Mouse (Mus musculus): ENCODE results near the gene Syn3. TPM values are rescaled to one million over a fixed set of nuclear protein-coding genes. Genes with fewer than 3 reads are reported as not detected.

The Syn3 gene
- polyA plus RNA-seq, 1 experiment: 9.5 TPM

GRCm38 (mm10) chr10:86139061-86139681 lies 359.5 kb downstream of the Syn3 start:
- 89% methylated on average over 8 of the region's 8 CpGs for WGBS
- Histone ChIP-seq H3K4me1 (ENCODE audit: control insufficient read depth, insufficient read depth, low read length) (no peaks in the 10 kb centered on the region; the same call in 1 of the 2 replicates), H3K27me3 (ENCODE audit: control insufficient read depth, insufficient read depth, low read length) (no peaks in the 10 kb centered on the region), H3K27ac (ENCODE audit: insufficient read depth, low read length) (no peak overlapping the region), H3K4me3 (replicated peaks; ENCODE audit: insufficient read depth, low read depth, low read length) (no peak overlapping the region)
- no peak for DNase-seq
- no peak for TF ChIP-seq CTCF (IDR thresholded peaks at IDR 0.05; ENCODE audit: borderline replicate concordance, insufficient read depth, low read depth, low read length)
- TF ChIP-seq POLR2A (IDR thresholded peaks at IDR 0.05; ENCODE audit: borderline replicate concordance, insufficient read depth, low read length): no peak

GRCm38 (mm10) chr10:86137589-86138173 lies 361.0 kb downstream of the Syn3 start:
- no peak overlapping the region for H3K4me3 ChIP-seq (replicated peaks; ENCODE audit: insufficient read depth, low read depth, low read length)
- TF ChIP-seq CTCF (IDR thresholded peaks at IDR 0.05; ENCODE audit: borderline replicate concordance, insufficient read depth, low read depth, low read length) (no peak), POLR2A (IDR thresholded peaks at IDR 0.05; ENCODE audit: borderline replicate concordance, insufficient read depth, low read length) (no peak)
- H3K4me1 ChIP-seq (ENCODE audit: control insufficient read depth, insufficient read depth, low read length): no peaks in the 10 kb centered on the region; the same call in 1 of the 2 replicates
- H3K27ac ChIP-seq (ENCODE audit: insufficient read depth, low read length): no peak overlapping the region
- no peak for DNase-seq
- no peaks in the 10 kb centered on the region for H3K27me3 ChIP-seq (ENCODE audit: control insufficient read depth, insufficient read depth, low read length)
- 61% methylated on average over 5 of the region's 5 CpGs for WGBS

- Histone ChIP-seq H3K27ac (ENCODE audit: insufficient read depth, low read length) (no peak overlapping the region), H3K4me3 (replicated peaks; ENCODE audit: insufficient read depth, low read depth, low read length) (no peak overlapping the region), H3K27me3 (ENCODE audit: control insufficient read depth, insufficient read depth, low read length) (no peaks in the 10 kb centered on the region), H3K4me1 (ENCODE audit: control insufficient read depth, insufficient read depth, low read length) (no peaks in the 10 kb centered on the region; the same call in 1 of the 2 replicates)
- no peak for TF ChIP-seq CTCF (IDR thresholded peaks at IDR 0.05; ENCODE audit: borderline replicate concordance, insufficient read depth, low read depth, low read length)
- TF ChIP-seq POLR2A (IDR thresholded peaks at IDR 0.05; ENCODE audit: borderline replicate concordance, insufficient read depth, low read length): no peak
- no peak for DNase-seq
- 84% methylated on average over 3 of the region's 3 CpGs for WGBS
Measured at GRCm38 (mm10) chr10:86137106-86137505, 361.6 kb downstream of the Syn3 start.

GRCm38 (mm10) chr10:86136249-86136648 lies 362.4 kb downstream of the Syn3 start:
- Histone ChIP-seq H3K4me1 (ENCODE audit: control insufficient read depth, insufficient read depth, low read length) (no peaks in the 10 kb centered on the region; the same call in 1 of the 2 replicates), H3K27ac (ENCODE audit: insufficient read depth, low read length) (no peak overlapping the region), H3K27me3 (ENCODE audit: control insufficient read depth, insufficient read depth, low read length) (no peaks in the 10 kb centered on the region), H3K4me3 (replicated peaks; ENCODE audit: insufficient read depth, low read depth, low read length) (no peak overlapping the region)
- WGBS: 100% methylated on average over 1 of the region's 1 CpGs
- no peak for DNase-seq
- no peak for TF ChIP-seq POLR2A (IDR thresholded peaks at IDR 0.05; ENCODE audit: borderline replicate concordance, insufficient read depth, low read length)
- TF ChIP-seq CTCF (IDR thresholded peaks at IDR 0.05; ENCODE audit: borderline replicate concordance, insufficient read depth, low read depth, low read length): no peak

- no peak overlapping the region for H3K27ac ChIP-seq (ENCODE audit: insufficient read depth, low read length)
- TF ChIP-seq CTCF (IDR thresholded peaks at IDR 0.05; ENCODE audit: borderline replicate concordance, insufficient read depth, low read depth, low read length) (no peak), POLR2A (IDR thresholded peaks at IDR 0.05; ENCODE audit: borderline replicate concordance, insufficient read depth, low read length) (no peak)
- no peaks in the 10 kb centered on the region; the same call in 1 of the 2 replicates for H3K4me1 ChIP-seq (ENCODE audit: control insufficient read depth, insufficient read depth, low read length)
- DNase-seq: no peak
- H3K4me3 ChIP-seq (replicated peaks; ENCODE audit: insufficient read depth, low read depth, low read length): no peak overlapping the region
- no peaks in the 10 kb centered on the region for H3K27me3 ChIP-seq (ENCODE audit: control insufficient read depth, insufficient read depth, low read length)
- WGBS: 62% methylated on average over 6 of the region's 6 CpGs
Measured at GRCm38 (mm10) chr10:86134848-86135247, 363.8 kb downstream of the Syn3 start.

GRCm38 (mm10) chr10:86134336-86134735 lies 364.4 kb downstream of the Syn3 start:
- no peak overlapping the region for H3K27ac ChIP-seq (ENCODE audit: insufficient read depth, low read length)
- TF ChIP-seq POLR2A (IDR thresholded peaks at IDR 0.05; ENCODE audit: borderline replicate concordance, insufficient read depth, low read length): no peak
- no peak for TF ChIP-seq CTCF (IDR thresholded peaks at IDR 0.05; ENCODE audit: borderline replicate concordance, insufficient read depth, low read depth, low read length)

GRCm38 (mm10) chr10:86132420-86132956 lies 366.2 kb downstream of the Syn3 start:
- no peak for DNase-seq
- Histone ChIP-seq H3K27ac (ENCODE audit: insufficient read depth, low read length) (no peak overlapping the region), H3K4me1 (ENCODE audit: control insufficient read depth, insufficient read depth, low read length) (no peaks in the 10 kb centered on the region), H3K4me3 (replicated peaks; ENCODE audit: insufficient read depth, low read depth, low read length) (no peak overlapping the region), H3K27me3 (ENCODE audit: control insufficient read depth, insufficient read depth, low read length) (no peaks in the 10 kb centered on the region)
- 87% methylated on average over 10 of the region's 10 CpGs for WGBS
- TF ChIP-seq CTCF (IDR thresholded peaks at IDR 0.05; ENCODE audit: borderline replicate concordance, insufficient read depth, low read depth, low read length) (no peak), POLR2A (IDR thresholded peaks at IDR 0.05; ENCODE audit: borderline replicate concordance, insufficient read depth, low read length) (no peak)

More at GRCm38 (mm10) chr10:86134336-86134735, 364.4 kb downstream of the Syn3 start:
- Histone ChIP-seq H3K4me3 (replicated peaks; ENCODE audit: insufficient read depth, low read depth, low read length) (no peak overlapping the region), H3K4me1 (ENCODE audit: control insufficient read depth, insufficient read depth, low read length) (no peaks in the 10 kb centered on the region; the same call in 1 of the 2 replicates), H3K27me3 (ENCODE audit: control insufficient read depth, insufficient read depth, low read length) (no peaks in the 10 kb centered on the region)
- DNase-seq: no peak
- WGBS: 86% methylated on average over 5 of the region's 5 CpGs

- H3K27me3 ChIP-seq (ENCODE audit: control insufficient read depth, insufficient read depth, low read length): no peaks in the 10 kb centered on the region
- DNase-seq: no peak
- no peak overlapping the region for H3K27ac ChIP-seq (ENCODE audit: insufficient read depth, low read length)
- TF ChIP-seq CTCF (IDR thresholded peaks at IDR 0.05; ENCODE audit: borderline replicate concordance, insufficient read depth, low read depth, low read length): no peak
- TF ChIP-seq POLR2A (IDR thresholded peaks at IDR 0.05; ENCODE audit: borderline replicate concordance, insufficient read depth, low read length): no peak
- H3K4me1 ChIP-seq (ENCODE audit: control insufficient read depth, insufficient read depth, low read length): no peaks in the 10 kb centered on the region
- WGBS: 86% methylated on average over 6 of the region's 6 CpGs
- H3K4me3 ChIP-seq (replicated peaks; ENCODE audit: insufficient read depth, low read depth, low read length): no peak overlapping the region
Measured at GRCm38 (mm10) chr10:86129046-86129445, 369.6 kb downstream of the Syn3 start.
